Mouse (Mus musculus): Measurements from ENCODE around the gene Rab33a. TPM values are rescaled to one million over a fixed set of nuclear protein-coding genes. Genes with fewer than 3 reads are reported as not detected.

Gene Rab33a
- 0.30 TPM in 1 of 2 replicates, not detected in the other for polyA plus RNA-seq (2012; ENCODE audit: low replicate concordance)

GRCm38 (mm10) chrX:48518808-48519548 is at the start of gene Rab33a:
Gene Rab33a (plus strand): TSS chrX:48519285.

GRCm38 (mm10) chrX:48513166-48513807 is 5.8 kb upstream of the Rab33a start, which contains the start of gene Aifm1:
Gene Aifm1 (minus strand): TSS chrX:48513563.

Other genes starting within 250 kb of the Rab33a start
- gene Bcorl1, start 177.9 kb upstream of the Rab33a start, polyA plus RNA-seq (2012; ENCODE audit: low replicate concordance): 2.9 and 10.4 TPM in 2 replicates
- gene Elf4, start 56.2 kb upstream of the Rab33a start, polyA plus RNA-seq (2012; ENCODE audit: low replicate concordance): 6.6 and 10.7 TPM in 2 replicates
- gene Aifm1, start 5.7 kb upstream of the Rab33a start, polyA plus RNA-seq (2012; ENCODE audit: low replicate concordance): 2.0 and 2.7 TPM in 2 replicates
- 0.07 and 0.38 TPM in 2 replicates for gene Zfp280c, start 75.2 kb downstream of the Rab33a start, polyA plus RNA-seq (2012; ENCODE audit: low replicate concordance)
- 0.43 TPM in 1 of 2 replicates, not detected in the other for gene Slc25a14, start 104.1 kb downstream of the Rab33a start, polyA plus RNA-seq (2012; ENCODE audit: low replicate concordance)
- gene Gpr119, start 155.2 kb downstream of the Rab33a start, polyA plus RNA-seq (2012; ENCODE audit: low replicate concordance): not detected in 2 replicates
- gene Rbmx2, start 175.7 kb downstream of the Rab33a start, polyA plus RNA-seq (2012; ENCODE audit: low replicate concordance): 3.6 and 5.5 TPM in 2 replicates